Mouse (Mus musculus) stomach, postnatal 0 days (tissue): ENCODE data around the gene 2310011J03Rik.

Source experiments
- CTCF ChIP-seq: IDR thresholded peaks from 2 replicates; pipeline ENCODE4 v1.5.1; 2016; ENCODE audit warnings: antibody characterized with exemption, low read depth, mild to moderate bottlenecking, moderate library complexity
- EP300 ChIP-seq: optimal IDR thresholded peaks from 2 replicates; pipeline ENCODE3; 2016; ENCODE audit warnings: antibody characterized with exemption

DNA sequence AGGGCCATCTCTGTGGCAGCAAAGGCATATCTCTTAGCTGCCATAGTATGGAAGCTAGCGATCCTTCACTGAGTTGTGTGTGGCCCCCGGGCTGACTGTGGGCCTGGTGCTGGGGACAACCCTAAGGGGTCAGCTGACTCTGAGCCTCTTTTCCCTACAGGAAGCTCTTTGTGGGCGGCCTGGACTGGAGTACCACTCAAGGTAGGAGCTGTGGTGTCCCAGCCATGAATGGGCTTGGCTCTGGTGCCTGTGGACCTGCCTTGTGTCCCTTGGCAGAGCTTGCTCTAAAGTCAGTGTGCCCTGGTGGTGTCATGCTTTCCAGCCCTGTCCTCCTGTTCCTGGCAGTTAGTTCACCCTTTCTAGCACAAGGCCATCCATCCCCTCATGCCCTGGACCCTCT, 46.5 kb downstream of the 2310011J03Rik start:
- no peak for TF ChIP-seq EP300
- no peak for TF ChIP-seq CTCF
